Mouse (Mus musculus) spleen, postnatal 14 days (tissue): ENCODE results near the gene Rdx.
"Not testable (repeated sequence)": the region's sequence is repeated elsewhere in the genome, so short reads cannot be mapped to it uniquely, and the experiment has no call there.

ENCODE experiments used
- DNase-seq, 2 experiments: peaks; one replicate each; pipeline ENCODE4 v3.0.0; 2021 to 2022; ENCODE audit warnings: low spot score in 2 of 2

The Rdx gene

GRCm38 (mm10) chr9:52055313-52055712 is 8.3 kb downstream of the Rdx start:
- no peak for DNase-seq

- no peak for DNase-seq
Measured at GRCm38 (mm10) chr9:52059788-52060187, 12.8 kb downstream of the Rdx start.

- no peak for DNase-seq
Measured at GRCm38 (mm10) chr9:52070052-52070451, 23.1 kb downstream of the Rdx start.

GRCm38 (mm10) chr9:52071352-52071751 is 24.4 kb downstream of the Rdx start:
- not testable (repeated sequence) for DNase-seq

- DNase-seq = no peak
Measured at GRCm38 (mm10) chr9:52072202-52072601, 25.2 kb downstream of the Rdx start.

- DNase-seq = no peak
Measured at GRCm38 (mm10) chr9:52076089-52076488, 29.1 kb downstream of the Rdx start.

- no peak for DNase-seq
Measured at GRCm38 (mm10) chr9:52077692-52078091, 30.7 kb downstream of the Rdx start.

GRCm38 (mm10) chr9:52081979-52082378 is 35.0 kb downstream of the Rdx start:
- no peak for DNase-seq

- DNase-seq = no peak
Measured at GRCm38 (mm10) chr9:52082414-52082813, 35.4 kb downstream of the Rdx start.

GRCm38 (mm10) chr9:52091752-52092151 is 44.8 kb downstream of the Rdx start:
- DNase-seq = no peak

GRCm38 (mm10) chr9:52092311-52092710 is 45.3 kb downstream of the Rdx start:
- no peak for DNase-seq

GRCm38 (mm10) chr9:52093108-52093507 is 46.1 kb downstream of the Rdx start:
- DNase-seq = no peak

- no peak for DNase-seq
Measured at GRCm38 (mm10) chr9:52094016-52094415, 47.0 kb downstream of the Rdx start.

- DNase-seq = no peak
Measured at GRCm38 (mm10) chr9:52094471-52094980, 47.6 kb downstream of the Rdx start.

GRCm38 (mm10) chr9:52095666-52096065 is 48.7 kb downstream of the Rdx start:
- no peak for DNase-seq

- DNase-seq = no peak
Measured at GRCm38 (mm10) chr9:52097386-52097785, 50.4 kb downstream of the Rdx start.

- DNase-seq = peak; percentile 52 to 67
Measured at GRCm38 (mm10) chr9:52098600-52098999, 51.6 kb downstream of the Rdx start.

- DNase-seq = no peak
Measured at GRCm38 (mm10) chr9:52100426-52100825, 53.5 kb downstream of the Rdx start.

- no peak for DNase-seq
Measured at GRCm38 (mm10) chr9:52102060-52102844, 55.3 kb downstream of the Rdx start.

GRCm38 (mm10) chr9:52103448-52104224 is 56.7 kb downstream of the Rdx start:
- no peak for DNase-seq

- no peak for DNase-seq
Measured at GRCm38 (mm10) chr9:52104225-52104615, 57.2 kb downstream of the Rdx start.

GRCm38 (mm10) chr9:52105423-52105822 is 58.5 kb downstream of the Rdx start:
- no peak for DNase-seq

- DNase-seq = no peak
Measured at GRCm38 (mm10) chr9:52107161-52107560, 60.2 kb downstream of the Rdx start.
